Mouse (Mus musculus) olfactory bulb, adult 2 months (tissue): ENCODE results near the gene Fus.

ENCODE experiments used
- CTCF ChIP-seq: fragments of 200-500 bp; IDR thresholded peaks from 2 replicates; pipeline ENCODE4 v1.5.1; 2012; ENCODE audit warnings: low read depth, mild to moderate bottlenecking, low read length, moderate library complexity; ENCODE audit not compliant: insufficient read depth
- POLR2A ChIP-seq: fragments of 200-500 bp; IDR thresholded peaks from 2 replicates; pipeline ENCODE4 v1.6.1; 2012; ENCODE audit warnings: mild to moderate bottlenecking, low read depth, low read length, moderate library complexity; ENCODE audit not compliant: insufficient read depth

- no peak for TF ChIP-seq POLR2A
- TF ChIP-seq CTCF: no peak
Measured at GRCm38 (mm10) chr7:127929923-127930322, 37.3 kb upstream of the Fus start, which contains the start of gene Prss8.
